13 mouse cellular contexts compared by ENCODE assay signal in the genomic region with DNA sequence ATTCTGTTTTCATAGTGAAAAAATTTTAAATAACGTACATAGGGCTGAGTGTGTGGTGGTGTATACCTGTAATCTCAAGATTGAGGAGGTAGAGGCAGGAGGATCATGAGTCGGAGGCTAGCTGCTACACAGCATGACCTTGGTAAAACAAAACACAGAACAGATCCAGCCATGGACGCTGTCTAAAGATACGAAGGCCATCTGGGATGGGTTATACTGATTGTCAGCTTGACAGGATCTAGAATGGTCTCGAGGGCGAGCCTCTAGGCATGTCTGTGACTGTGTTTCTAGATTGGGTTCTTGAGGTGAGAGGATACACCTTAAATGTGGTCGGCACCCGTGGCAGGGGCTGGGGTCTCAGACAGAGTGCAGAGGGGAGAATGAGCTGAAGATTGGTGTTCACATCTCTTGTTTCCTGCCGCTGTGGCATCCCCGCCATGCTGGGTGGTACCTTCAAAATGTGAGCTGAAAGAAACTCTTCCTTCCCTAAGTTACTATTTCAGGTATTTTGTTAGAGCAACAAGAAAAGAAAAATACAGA.
"Had no signal": no experiment of that assay in that cellular context is flagged by ENCODE, and none has a peak within 500 bp of the region (broad histone marks: within the 10 kb centered on the region; RNA-seq: fewer than 3 reads in every experiment).

No protein-coding gene starts in this region.

- H3K9ac ChIP-seq: liver, embryonic 15.5 days; midbrain, embryonic 12.5 days; stomach, embryonic 15.5 days had no signal

- H3K9me3 ChIP-seq: limb, embryonic 10.5 days; liver, embryonic 15.5 days; stomach, embryonic 15.5 days had no signal

- H3K27me3 ChIP-seq: stomach, embryonic 15.5 days had no signal

- H3K4me3 ChIP-seq: left cerebral cortex, adult 2 months; limb, embryonic 10.5 days; liver, embryonic 15.5 days; megakaryocyte, embryonic 14.5 days; midbrain, embryonic 12.5 days; stomach, embryonic 15.5 days had no signal

- H3K27ac ChIP-seq: left cerebral cortex, adult 2 months; limb, embryonic 10.5 days; liver, embryonic 15.5 days; macrophage; midbrain, embryonic 12.5 days; stomach, embryonic 15.5 days had no signal

- H3K36me3 ChIP-seq: limb, embryonic 10.5 days; liver, embryonic 15.5 days; midbrain, embryonic 12.5 days; stomach, embryonic 15.5 days had no signal

- DNase-seq: kidney, postnatal 25 days; lung, postnatal 14 days; right cerebral cortex, postnatal 14 days; thymus, adult 2 months; thymus, postnatal 25 days had no signal

- H3K4me2 ChIP-seq: liver, embryonic 11.5 days; liver, embryonic 15.5 days; midbrain, embryonic 12.5 days; stomach, embryonic 15.5 days had no signal
